In genomic region chr10:40847176-40847874, GRCm38 (mm10) we compare ENCODE assay signal across 20 mouse cellular contexts. TPM values are rescaled to one million over a fixed set of nuclear protein-coding genes. Genes with fewer than 3 reads are reported as not detected.
A peak's percentile ranks its signal among the peaks of the same experiment; 100 is the strongest.
DNase-seq lines count a peak whose midpoint lies in the region; ATAC-seq and TF ChIP-seq lines count a peak whose summit lies in the region.
"Had no signal": no experiment of that assay in that cellular context is flagged by ENCODE, and none has a peak within 500 bp of the region (broad histone marks: within the 10 kb centered on the region; RNA-seq: fewer than 3 reads in every experiment).

No protein-coding gene starts in this region.

- ATAC-seq in liver, postnatal 0 days = peak; percentile 64
- ATAC-seq in megakaryocyte, adult 5-6 weeks (ENCODE audit: poor library complexity, severe bottlenecking) = peak; percentile 51
- ATAC-seq in erythroid progenitor cell, adult 5-6 weeks (replicated peaks; ENCODE audit: low FRiP score, poor library complexity, severe bottlenecking) = no peak

- H3K4me2 ChIP-seq in liver, postnatal 0 days (ENCODE audit: low read depth, low read length) = no peak overlapping the region
- H3K4me2 ChIP-seq: embryonic facial prominence, embryonic 13.5 days; heart, embryonic 11.5 days; liver, embryonic 15.5 days; neural tube, embryonic 12.5 days had no signal

- H3K27ac ChIP-seq in liver, postnatal 0 days (ENCODE audit: low read depth) = no peak overlapping the region
- H3K27ac ChIP-seq: embryonic facial prominence, embryonic 13.5 days; liver, embryonic 15.5 days; neural tube, embryonic 12.5 days; stomach, postnatal 0 days had no signal

- no peaks in the 10 kb centered on the region for H3K9me3 ChIP-seq in liver, postnatal 0 days (ENCODE audit: low read length)
- H3K9me3 ChIP-seq: embryonic facial prominence, embryonic 13.5 days; liver, embryonic 15.5 days; neural tube, embryonic 12.5 days had no signal

- H3K36me3 ChIP-seq in liver, postnatal 0 days (replicated peaks; ENCODE audit: insufficient read depth, low read length) = peaks cover 50% of the 10 kb centered on the region

- TF ChIP-seq EP300 in liver, postnatal 0 days (IDR thresholded peaks at IDR 0.05; ENCODE audit: low read depth) = no peak

- DNase-seq in heart, adult 11 months = peak; percentile 88
- DNase-seq in heart, postnatal 25 days (ENCODE audit: low spot score) = no peak
- no peak for DNase-seq in liver, postnatal 0 days
- no peak for DNase-seq in liver
- DNase-seq in cerebellum, adult 9-10 months = peak; percentile 94
- DNase-seq in frontal cortex, postnatal 14 days (ENCODE audit: low spot score in 2 of 2) = no peak
- DNase-seq: gastrocnemius, postnatal 25 days; heart, postnatal 14 days; layer of hippocampus, postnatal 36 days; lung, postnatal 10 days; right cerebral cortex, postnatal 25 days; thymus, postnatal 4 days had no signal

- no peak for TF ChIP-seq CTCF in liver, postnatal 0 days (IDR thresholded peaks at IDR 0.05; ENCODE audit: low read depth)

- H3K27me3 ChIP-seq in liver, postnatal 0 days (ENCODE audit: insufficient read depth, low read length) = no peaks in the 10 kb centered on the region
- H3K27me3 ChIP-seq: embryonic facial prominence, embryonic 13.5 days; liver, embryonic 15.5 days; neural tube, embryonic 12.5 days had no signal

- intact Hi-C loops in heart, postnatal 25 days (cut with DNase I) = loop anchor here (5.0 kb wide), 1 partner anchor 35 kb away; the partner anchor contains the start of genes Cdc40 and Wasf1

- H3K9ac ChIP-seq in liver, postnatal 0 days (replicated peaks) = no peak overlapping the region
- H3K9ac ChIP-seq: embryonic facial prominence, embryonic 13.5 days; liver, embryonic 15.5 days; neural tube, embryonic 12.5 days had no signal

- no peak overlapping the region for H3K4me3 ChIP-seq in liver, postnatal 0 days (ENCODE audit: low read depth, low read length)
- H3K4me3 ChIP-seq: embryonic facial prominence, embryonic 13.5 days; liver, embryonic 15.5 days; neural tube, embryonic 12.5 days had no signal

- 82% methylated on average over 10 of the region's 10 CpGs for WGBS in liver, postnatal 0 days (ENCODE audit: insufficient replicate concordance)

- no peaks in the 10 kb centered on the region for H3K4me1 ChIP-seq in liver, postnatal 0 days (ENCODE audit: insufficient read depth)
- H3K4me1 ChIP-seq: liver, embryonic 15.5 days; neural tube, embryonic 12.5 days had no signal

RNA-seq across cellular contexts. Expression of gene Cdc40, which starts 35.8 kb away (rescaled TPM):
- 10 to 100 TPM; 19.1 to 20.2 TPM for total RNA-seq in heart, postnatal 25 days (2021)
- polyA plus RNA-seq in liver, postnatal 0 days (2015; fragmentation: Nextera tagmentation; extraction: Ambion mirVana) = 9.4 and 10.3 TPM in 2 replicates
- 79.0 and 83.3 TPM in 2 replicates for total RNA-seq in megakaryocyte, adult 5-6 weeks (2015)
- 37.7 and 39.5 TPM in 2 replicates for total RNA-seq in megakaryocyte, adult 5-6 weeks (2017)
- 26.7 and 28.1 TPM in 2 replicates for total RNA-seq in erythroid progenitor cell, adult 5-6 weeks (2015; ENCODE audit: low replicate concordance)
- total RNA-seq in erythroid progenitor cell, adult 5-6 weeks (2017; ENCODE audit: low replicate concordance) = 15.7 and 15.8 TPM in 2 replicates

RNA-seq across cellular contexts. Expression of gene Wasf1, which starts 36.0 kb away (rescaled TPM):
- total RNA-seq in heart, postnatal 25 days (2021) = under 1 TPM; 0.70 to 0.78 TPM
- polyA plus RNA-seq in liver, postnatal 0 days (2015; fragmentation: Nextera tagmentation; extraction: Ambion mirVana) = 0.59 and 0.61 TPM in 2 replicates
- total RNA-seq in megakaryocyte, adult 5-6 weeks (2015) = 0.32 TPM in 1 of 2 replicates, not detected in the other
- not detected in 2 replicates for total RNA-seq in megakaryocyte, adult 5-6 weeks (2017)
- not detected in 2 replicates for total RNA-seq in erythroid progenitor cell, adult 5-6 weeks (2015; ENCODE audit: low replicate concordance)
- total RNA-seq in erythroid progenitor cell, adult 5-6 weeks (2017; ENCODE audit: low replicate concordance) = not detected in 2 replicates
- total RNA-seq: megakaryocyte-erythroid progenitor cell, adult 5-6 weeks had no signal

Comparison
In these comparisons a context has a peak if more than half of its experiments do, and no peak if none do; other contexts are left out.
1. DNase-seq: peak in heart, adult 11 months (single experiment) and cerebellum, adult 9-10 months (single experiment); none in heart, postnatal 25 days (single experiment), liver, postnatal 0 days (single experiment), liver (single experiment) and frontal cortex, postnatal 14 days (0 of 2).